Mouse (Mus musculus) kidney, postnatal 14 days (tissue): ENCODE data around the gene C2cd4d.

Experiments used
- DNase-seq: peaks from one replicate; pipeline ENCODE4 v3.0.0; 2022; ENCODE audit warnings: mixed read lengths

The C2cd4d gene

DNA sequence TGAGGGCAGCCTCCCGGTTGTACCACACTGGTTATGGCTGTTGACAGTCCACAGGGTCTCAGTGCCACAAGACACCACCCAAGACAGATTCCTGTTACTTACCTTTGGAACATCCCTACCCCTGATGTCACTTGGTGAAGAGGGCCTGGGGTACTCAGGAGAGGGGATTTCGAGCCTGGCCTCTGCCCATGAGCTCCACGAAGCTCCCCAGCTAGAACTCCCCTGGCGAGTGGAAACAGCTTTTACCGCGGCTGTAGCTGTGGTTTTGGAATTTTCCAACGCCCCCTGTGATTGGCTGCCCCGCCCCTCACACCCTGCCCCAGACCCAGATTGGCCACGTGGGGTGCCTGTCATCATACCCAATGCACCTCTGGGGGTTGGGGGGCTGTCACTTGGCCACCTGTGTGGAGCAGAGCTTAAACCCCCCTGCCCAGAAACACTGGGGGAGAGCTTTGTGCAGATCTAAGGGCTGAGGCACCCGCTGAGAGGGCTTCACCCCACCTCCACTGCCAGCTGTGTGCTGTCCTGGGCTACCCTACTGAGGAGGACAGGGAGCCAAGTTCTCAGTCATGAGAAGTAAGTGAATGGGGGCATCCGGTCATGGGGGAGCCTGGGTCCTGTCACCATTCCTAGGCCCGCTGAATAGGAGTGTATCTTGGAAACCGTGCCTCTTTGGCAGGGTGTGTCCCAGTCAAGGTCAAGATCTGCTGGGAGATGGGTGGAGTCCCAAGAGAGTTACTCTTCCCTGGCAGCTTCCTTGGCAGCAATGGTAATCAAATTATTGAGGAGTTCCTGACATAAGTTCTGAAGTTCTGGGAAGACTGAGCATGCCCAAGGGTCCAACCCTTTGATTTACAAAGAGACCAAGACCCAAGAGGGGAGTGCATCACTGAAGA is 15.0 kb downstream of the C2cd4d start:
- DNase-seq: no peak

GRCm38 (mm10) chr3:94379831-94380510 is 17.7 kb downstream of the C2cd4d start:
- no peak for DNase-seq

DNA sequence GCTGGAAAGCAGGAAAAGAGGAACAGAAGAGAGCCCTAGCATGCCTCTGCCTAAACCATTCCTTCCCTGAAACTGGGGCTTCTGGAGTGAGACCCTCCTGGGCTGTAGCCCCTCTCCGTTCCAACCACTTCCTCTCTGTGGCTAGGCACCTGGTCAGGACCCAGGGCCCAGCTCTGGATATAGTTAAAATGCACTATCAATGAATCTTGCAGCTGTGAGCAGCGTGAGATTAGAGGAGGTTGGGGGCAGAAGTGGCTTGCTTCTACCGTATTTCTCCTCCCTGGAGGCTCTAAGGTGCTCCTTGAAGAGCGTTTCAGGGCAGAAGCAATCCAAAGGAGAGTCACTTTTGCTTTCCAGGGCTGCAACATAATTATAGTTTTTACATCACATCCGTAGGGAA is 20.1 kb downstream of the C2cd4d start:
- DNase-seq: no peak

GRCm38 (mm10) chr3:94383476-94383875 is 21.2 kb downstream of the C2cd4d start:
- DNase-seq: no peak

- DNase-seq: no peak
Measured at GRCm38 (mm10) chr3:94386671-94387070, 24.4 kb downstream of the C2cd4d start.

GRCm38 (mm10) chr3:94387391-94387790 is 25.2 kb downstream of the C2cd4d start:
- DNase-seq: no peak

DNA sequence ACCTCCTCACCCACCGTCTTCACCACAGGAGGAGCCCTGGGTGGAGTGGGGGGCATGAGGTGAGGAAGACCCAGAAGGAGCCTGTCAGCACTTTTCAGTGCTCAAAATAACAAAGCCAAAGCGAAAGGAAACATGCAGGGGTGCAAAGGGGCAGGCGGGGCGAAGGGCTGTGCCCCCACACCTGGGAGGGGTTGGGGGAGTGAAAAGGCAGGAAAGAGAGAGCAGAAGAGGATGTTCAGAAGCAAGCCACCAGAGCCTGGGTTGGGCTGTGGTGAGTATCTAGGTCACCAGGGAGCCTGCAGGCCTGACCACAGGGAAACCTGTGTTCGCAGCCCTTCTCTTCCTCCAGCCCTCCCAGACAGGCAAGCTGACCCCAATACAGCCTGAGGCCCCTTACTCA is 25.8 kb downstream of the C2cd4d start:
- DNase-seq: no peak

DNA sequence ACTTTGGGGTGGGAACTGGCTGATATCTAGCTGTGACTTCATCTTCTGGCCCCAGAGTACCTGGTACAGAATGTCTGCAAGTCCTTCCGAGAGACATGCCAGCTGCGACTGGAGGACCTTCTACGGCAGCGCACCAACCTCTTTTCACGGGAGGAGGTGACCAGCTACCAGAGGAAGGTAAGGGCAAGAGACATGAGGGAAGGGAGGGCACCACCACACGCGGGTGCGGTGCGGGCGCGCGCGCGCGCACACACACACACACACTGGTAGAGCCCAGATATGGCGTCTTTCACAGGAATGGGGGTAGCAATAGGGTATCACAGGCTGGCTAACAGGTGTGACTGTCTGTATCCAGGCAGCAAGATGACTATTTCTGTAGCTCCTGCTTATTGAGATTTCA is 27.2 kb downstream of the C2cd4d start:
- DNase-seq: no peak

DNA sequence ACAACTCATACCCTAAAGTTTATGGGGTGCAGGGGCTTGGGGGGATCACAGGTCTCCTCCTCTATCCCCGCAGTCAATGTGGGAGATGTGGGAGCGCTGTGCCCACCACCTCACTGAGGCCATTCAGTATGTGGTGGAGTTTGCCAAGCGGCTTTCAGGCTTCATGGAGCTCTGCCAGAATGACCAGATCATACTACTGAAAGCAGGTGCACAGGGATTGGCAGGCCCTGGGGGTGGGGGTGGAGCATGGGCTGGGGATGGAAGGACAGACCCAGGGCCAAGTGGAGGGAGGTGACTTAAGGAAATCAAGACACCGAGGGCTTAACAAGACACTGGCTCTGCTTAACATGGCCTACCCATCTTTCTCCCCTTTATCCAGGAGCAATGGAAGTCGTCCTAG is 28.8 kb downstream of the C2cd4d start:
- no peak for DNase-seq

- DNase-seq: no peak
Measured at GRCm38 (mm10) chr3:94392128-94392527, 29.9 kb downstream of the C2cd4d start.

- DNase-seq: no peak
Measured at GRCm38 (mm10) chr3:94393049-94393448, 30.8 kb downstream of the C2cd4d start.

GRCm38 (mm10) chr3:94396336-94396735 is 34.1 kb downstream of the C2cd4d start:
- DNase-seq: no peak

DNA sequence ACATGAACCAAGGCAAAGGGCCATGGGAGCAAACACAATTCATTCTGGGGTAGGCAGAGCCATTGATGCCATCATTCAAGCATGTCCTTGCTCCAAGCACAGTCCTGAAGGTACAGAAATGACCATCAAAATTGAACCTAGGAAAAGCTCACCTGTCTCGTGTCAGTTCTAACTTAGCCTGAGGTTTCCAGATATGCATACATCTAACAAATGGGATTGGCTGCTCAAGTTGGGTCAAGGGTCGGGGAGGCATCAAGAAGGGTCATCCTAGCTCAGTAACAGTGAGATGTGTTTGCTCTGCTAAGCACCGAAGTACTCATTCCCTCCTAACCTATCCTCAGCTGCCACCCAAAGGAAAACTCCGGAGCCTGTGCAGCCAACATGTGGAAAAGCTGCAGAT is 34.6 kb downstream of the C2cd4d start:
- no peak for DNase-seq

GRCm38 (mm10) chr3:94398217-94398616 is 36.0 kb downstream of the C2cd4d start, which contains the start of gene Lingo4:
TSS of gene Lingo4 (plus strand) at chr3:94398517.
- no peak for DNase-seq

GRCm38 (mm10) chr3:94398943-94399481 is 36.8 kb downstream of the C2cd4d start:
- peak; percentile 31 for DNase-seq

DNA sequence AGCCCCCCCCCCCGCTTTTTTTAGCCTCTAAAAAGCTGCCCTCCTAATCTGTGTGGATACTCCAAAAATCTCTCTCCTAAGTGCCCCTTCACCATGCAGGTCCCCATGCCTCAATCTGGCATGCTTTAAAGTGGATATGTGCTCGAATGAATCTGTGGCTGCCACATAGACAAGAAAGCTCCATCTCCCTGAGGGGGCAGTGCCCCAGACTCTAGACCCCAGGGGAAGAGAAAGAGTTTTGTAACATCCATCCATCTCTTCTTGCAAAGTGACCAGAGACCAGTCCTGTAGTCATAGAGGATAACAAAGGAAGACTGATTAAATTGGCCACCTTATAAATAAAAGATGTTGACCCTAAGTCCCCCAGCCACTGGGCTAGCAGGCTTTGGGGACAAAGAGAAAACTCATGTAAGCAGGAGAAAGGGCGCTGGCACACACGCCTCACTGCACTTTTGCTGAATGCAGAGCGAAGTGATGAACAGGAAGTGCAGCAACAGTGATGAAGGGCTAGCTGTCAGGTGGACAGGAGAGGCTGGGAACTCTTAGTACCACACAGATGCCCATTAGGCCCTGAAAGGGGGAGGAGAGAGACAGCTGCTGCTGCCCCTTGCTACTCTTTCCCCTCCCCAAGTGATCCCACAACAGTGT is 37.5 kb downstream of the C2cd4d start:
- no peak for DNase-seq

DNA sequence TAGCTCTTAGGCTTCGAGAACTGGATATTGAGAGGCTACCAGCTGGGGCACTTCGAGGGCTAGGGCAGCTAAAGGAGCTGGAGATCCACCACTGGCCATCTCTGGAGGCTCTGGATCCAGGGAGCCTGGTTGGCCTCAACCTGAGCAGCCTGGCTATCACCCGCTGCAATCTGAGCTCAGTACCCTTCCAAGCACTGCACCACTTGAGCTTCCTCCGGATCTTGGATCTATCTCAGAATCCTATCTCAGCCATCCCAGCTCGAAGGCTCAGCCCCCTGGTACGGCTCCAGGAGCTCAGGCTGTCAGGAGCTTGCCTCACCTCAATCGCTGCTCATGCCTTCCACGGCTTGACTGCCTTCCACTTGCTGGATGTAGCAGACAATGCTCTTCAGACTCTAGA is 40.2 kb downstream of the C2cd4d start:
- no peak for DNase-seq

DNA sequence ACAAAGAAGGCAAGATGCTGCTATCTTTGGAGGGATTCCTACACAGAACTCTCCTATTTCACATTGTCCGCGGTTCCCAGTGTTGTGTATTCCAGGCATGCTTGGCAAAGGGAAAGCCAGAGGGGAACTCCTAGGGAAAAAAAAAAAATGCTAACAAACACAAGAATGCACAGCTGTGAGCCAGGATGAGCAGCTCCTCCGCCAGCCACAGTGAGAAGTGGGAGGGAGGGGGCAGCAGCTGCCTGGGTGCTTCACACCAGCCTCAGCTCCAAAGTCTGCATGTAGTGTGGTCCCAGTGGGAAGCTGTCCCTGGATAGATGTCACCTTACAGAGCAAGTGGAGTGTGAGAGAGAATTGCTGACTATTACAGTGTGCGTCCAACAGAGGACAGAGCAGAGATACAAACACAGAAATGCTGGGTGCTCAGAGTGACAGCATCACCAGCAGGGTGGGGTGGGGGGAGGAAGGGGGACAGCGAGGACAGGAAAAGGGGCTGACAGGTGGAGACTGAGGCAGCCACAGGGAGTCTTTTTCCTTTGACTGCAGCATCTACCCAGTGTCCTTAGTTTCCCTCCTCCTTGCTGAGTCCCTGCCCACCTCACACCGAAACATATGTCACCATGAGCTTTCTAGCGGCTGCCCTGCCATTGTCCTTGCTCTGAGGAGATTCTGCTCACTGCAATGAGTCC is 42.3 kb downstream of the C2cd4d start:
- DNase-seq: no peak

DNA sequence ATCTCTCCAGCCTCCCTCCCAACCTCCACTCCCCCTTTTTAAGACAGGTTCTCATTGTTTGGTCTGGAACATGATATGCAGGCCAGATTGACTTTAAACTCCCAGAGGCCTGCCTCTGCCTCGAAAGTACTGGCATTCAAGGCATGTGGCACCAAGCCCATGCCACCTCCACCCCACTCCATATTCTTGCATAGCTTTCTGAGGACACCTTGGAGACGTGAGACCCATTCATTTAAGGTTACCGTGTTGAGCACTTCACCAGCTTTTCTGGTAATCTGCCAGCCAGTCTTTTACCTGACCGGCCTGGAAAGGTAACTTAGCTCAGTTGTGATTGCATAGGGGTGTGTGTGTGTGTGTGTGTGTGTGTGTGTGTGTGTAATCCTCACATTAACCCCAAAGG is 43.3 kb downstream of the C2cd4d start:
- no peak for DNase-seq

DNA sequence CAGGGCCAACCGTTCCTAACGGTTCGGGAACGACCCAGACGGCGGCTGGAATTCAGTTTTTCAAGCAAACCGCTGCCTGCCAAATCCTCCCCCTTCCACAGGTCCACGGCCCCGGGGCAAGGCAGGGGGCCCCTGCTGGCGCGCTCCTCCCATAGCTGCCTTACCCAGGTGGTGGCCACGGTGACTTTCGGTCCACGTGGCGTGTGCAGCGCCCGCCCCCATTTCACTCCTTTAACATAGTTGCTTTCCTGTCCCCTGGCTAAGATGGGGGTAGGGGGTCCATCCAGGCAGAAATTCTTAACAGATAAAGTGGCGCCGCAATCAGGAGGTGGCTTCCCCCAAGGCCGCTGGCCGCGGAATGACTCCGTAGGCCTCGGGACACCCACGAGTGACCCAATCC is 50.3 kb downstream of the C2cd4d start:
- no peak for DNase-seq

DNA sequence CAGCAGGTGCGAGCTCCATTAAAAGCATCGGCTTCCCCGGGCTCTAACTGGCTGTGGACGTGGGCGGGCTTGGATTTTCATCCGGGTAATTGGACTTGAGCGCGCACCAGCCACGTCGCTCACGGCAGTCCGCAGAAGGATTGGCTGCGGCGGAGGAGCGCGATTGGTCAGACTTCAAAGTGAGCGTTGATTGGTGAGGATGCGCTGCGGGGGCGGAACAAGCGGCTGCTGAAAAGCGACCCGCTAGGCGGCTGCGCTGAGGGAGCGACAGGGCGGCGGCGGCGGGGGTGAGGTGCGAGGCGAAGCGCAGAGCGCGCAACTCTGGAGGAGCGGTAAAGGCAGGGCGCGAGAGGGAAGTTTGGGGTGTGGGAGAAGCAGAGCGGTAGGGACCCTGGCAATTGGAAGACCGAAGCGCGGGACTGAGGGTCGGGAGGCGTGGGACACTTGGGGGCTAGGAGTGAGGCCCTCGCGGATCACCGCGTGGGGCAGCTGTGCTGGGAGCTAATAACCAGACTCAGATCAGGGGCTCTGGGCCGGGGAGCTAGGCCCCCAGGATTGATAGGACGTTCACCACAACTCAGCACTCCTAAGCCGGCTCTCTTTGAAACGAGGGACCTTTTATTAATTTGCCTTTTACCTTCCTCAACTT is 50.9 kb downstream of the C2cd4d start, which contains the start of gene Tdrkh:
Gene Tdrkh, plus strand, starts transcription at position 243 of the 649 bp plus-strand sequence.
- DNase-seq: peak; percentile 96
